Mouse (Mus musculus) G1E (cell line): ENCODE measurements at regions not wholly inside any gene's neighbourhood (a gene's known extent, or its start where the extent isn't known, plus 50 kb on each side); places are given as distances from the start of the nearest gene placed in this dataset.

ENCODE experiments used
- CTCF ChIP-seq: IDR thresholded peaks from 2 replicates; pipeline ENCODE4 v1.5.1; 2012; ENCODE audit warnings: low read depth, low read length, inconsistent platforms, mixed read lengths
- GATA1 ChIP-seq: IDR thresholded peaks from 2 replicates; pipeline ENCODE4 v1.6.1; 2012; ENCODE audit warnings: borderline replicate concordance, low read length, inconsistent platforms, mixed read lengths
- TAL1 ChIP-seq: conservative IDR thresholded peaks from 2 replicates; pipeline ENCODE4 v1.6.1; 2012; ENCODE audit warnings: low read depth, low read length, inconsistent platforms, mixed read lengths

GRCm38 (mm10) chr8:109249691-109250090 lies 244.1 kb upstream of the Pmfbp1 start:
- no peak for TF ChIP-seq CTCF
- no peak for TF ChIP-seq GATA1
- TF ChIP-seq TAL1, result no peak
